Mouse (Mus musculus): Measurements from ENCODE around the gene Nup54. TPM values are rescaled to one million over a fixed set of nuclear protein-coding genes. Genes with fewer than 3 reads are reported as not detected.
A peak's percentile ranks its signal among the peaks of the same experiment; 100 is the strongest.

Gene Nup54
- polyA plus RNA-seq, 1 experiment from 2014 or later = 31.2 TPM

DNA sequence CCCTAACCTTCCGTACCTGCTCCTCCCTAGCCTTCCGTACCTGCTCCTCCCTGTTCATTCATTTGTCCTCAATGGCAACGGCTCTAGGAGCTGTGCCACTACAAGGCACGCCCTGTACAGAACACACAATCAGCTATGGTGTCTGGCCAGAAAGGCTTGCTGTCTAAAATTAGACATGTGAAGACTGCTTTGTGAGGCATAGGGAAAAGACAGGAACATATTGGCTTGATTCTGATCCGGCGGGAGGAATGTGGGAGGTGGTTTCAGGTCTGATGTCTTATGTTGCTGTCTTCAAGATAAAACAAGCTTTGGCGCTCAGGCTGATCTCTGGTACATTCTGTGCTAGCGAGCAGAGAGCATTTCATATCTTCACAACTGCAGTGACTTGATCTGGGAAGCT is 44.4 kb downstream of the Nup54 start:
- no peak for ATAC-seq (replicated peaks; ENCODE audit: insufficient number of reproducible peaks, insufficient read depth, low FRiP score, low read depth)
- H3K4me3 ChIP-seq = 0 out of 2 replicates have a peak overlapping the region, but pooled peaks have one; percentile 1
- no peaks in the 10 kb centered on the region for H3K9me3 ChIP-seq (replicated peaks)
- H3K36me3 ChIP-seq = no peaks in the 10 kb centered on the region
- peak overlapping the region; percentile 42 for H3K4me2 ChIP-seq
- peak overlapping the region; percentile 83 for H3K27ac ChIP-seq
- H3K27me3 ChIP-seq = peaks cover 19% of the 10 kb centered on the region; the same call in 1 of the 2 replicates
- H3K9ac ChIP-seq = no peak overlapping the region
- peaks cover 64% of the 10 kb centered on the region for H3K4me1 ChIP-seq (replicated peaks)
- 29% methylated on average over 8 of the region's 8 CpGs for WGBS

DNA sequence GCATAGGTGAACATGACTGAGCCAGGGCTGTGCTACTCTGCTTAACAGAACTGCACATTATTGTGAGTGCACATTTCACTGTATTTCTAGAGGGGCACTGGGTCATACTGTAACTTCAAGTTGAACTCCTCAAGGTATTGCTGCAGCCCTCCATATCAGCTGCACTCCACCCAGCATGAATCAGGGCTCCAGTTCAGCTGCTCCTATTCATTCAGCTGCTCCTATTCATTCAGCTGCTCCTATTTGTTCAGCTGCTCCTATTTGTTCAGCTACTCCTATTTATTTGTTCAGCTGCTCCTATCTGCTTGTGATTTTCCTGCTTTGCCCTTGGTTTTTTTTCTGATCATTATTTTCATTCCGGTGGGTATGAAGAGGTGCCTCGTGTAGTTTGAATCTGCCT is 45.0 kb downstream of the Nup54 start:
- Histone ChIP-seq H3K27ac (peak overlapping the region; percentile 83; the same call in 1 of the 2 replicates), H3K4me3 (no peak overlapping the region), H3K27me3 (peaks cover 19% of the 10 kb centered on the region; the same call in 1 of the 2 replicates), H3K9ac (no peak overlapping the region), H3K9me3 (replicated peaks) (no peaks in the 10 kb centered on the region), H3K36me3 (no peaks in the 10 kb centered on the region), H3K4me1 (replicated peaks) (peaks cover 64% of the 10 kb centered on the region), H3K4me2 (peak overlapping the region; percentile 42)
- ATAC-seq (replicated peaks; ENCODE audit: insufficient number of reproducible peaks, insufficient read depth, low FRiP score, low read depth) = no peak
- 67% methylated on average over 2 of the region's 2 CpGs for WGBS

DNA sequence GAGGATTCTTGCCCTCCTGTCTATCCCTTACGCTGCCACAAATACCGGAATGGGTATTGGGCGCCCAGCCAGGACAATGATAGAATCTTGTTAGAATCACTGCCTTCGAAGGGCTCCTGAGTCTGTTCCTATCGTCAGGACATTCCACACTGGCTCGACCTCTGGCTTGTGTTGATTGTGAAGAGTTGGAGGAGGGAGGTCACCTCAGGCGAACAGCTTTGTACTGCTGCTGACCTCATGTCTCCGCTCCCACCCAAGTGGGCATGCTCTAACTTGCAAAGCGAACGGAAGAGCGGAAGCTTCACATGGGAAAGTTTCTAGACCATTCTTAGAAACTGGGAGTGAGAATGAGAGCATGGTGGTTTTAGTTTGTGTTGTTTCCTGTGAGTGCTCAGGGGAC is 47.6 kb downstream of the Nup54 start:
- H3K4me2 ChIP-seq = peak overlapping the region; percentile 59
- H3K4me3 ChIP-seq = peak overlapping the region; percentile 24

DNA sequence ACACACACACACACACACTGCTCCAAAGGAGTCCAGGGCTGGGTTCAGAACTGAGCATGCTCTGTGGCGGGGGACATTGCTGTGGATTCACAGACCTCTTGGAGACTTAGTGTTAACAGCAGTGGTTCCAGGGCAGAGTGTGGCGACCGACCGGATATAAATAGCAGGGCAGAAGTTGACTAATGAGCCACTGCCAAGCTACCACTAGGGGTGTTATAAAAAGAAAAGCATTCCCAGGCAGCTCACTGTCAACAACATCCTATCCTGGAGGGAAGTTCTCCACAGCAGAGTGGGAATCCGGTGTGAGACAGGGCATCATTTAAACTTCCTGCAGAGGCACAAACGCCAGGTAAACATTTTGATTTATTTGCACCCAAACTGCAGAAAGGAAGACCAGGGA is 48.4 kb downstream of the Nup54 start:
- Histone ChIP-seq H3K4me3 (peak overlapping the region; percentile 24), H3K9ac (no peak overlapping the region), H3K27me3 (peaks cover 8% of the 10 kb centered on the region; the same call in 1 of the 2 replicates), H3K36me3 (no peaks in the 10 kb centered on the region), H3K27ac (peak overlapping the region; percentile 87), H3K4me1 (replicated peaks) (peaks cover 52% of the 10 kb centered on the region), H3K4me2 (peak overlapping the region; percentile 59), H3K9me3 (replicated peaks) (no peaks in the 10 kb centered on the region)
- 16% methylated on average over 6 of the region's 6 CpGs for WGBS
- peak; percentile 79 for ATAC-seq (replicated peaks; ENCODE audit: insufficient number of reproducible peaks, insufficient read depth, low FRiP score, low read depth)

More for the DNA sequence above, 47.6 kb downstream of the Nup54 start:
- 19% methylated on average over 11 of the region's 11 CpGs for WGBS
- Histone ChIP-seq H3K27me3 (peaks cover 15% of the 10 kb centered on the region; the same call in 1 of the 2 replicates), H3K4me1 (replicated peaks) (peaks cover 59% of the 10 kb centered on the region), H3K9me3 (replicated peaks) (no peaks in the 10 kb centered on the region), H3K27ac (peak overlapping the region; percentile 87), H3K9ac (0 out of 2 replicates have a peak overlapping the region, but pooled peaks have one; percentile 14), H3K36me3 (no peaks in the 10 kb centered on the region)
- peak; percentile 65 for ATAC-seq (replicated peaks; ENCODE audit: insufficient number of reproducible peaks, insufficient read depth, low FRiP score, low read depth)

DNA sequence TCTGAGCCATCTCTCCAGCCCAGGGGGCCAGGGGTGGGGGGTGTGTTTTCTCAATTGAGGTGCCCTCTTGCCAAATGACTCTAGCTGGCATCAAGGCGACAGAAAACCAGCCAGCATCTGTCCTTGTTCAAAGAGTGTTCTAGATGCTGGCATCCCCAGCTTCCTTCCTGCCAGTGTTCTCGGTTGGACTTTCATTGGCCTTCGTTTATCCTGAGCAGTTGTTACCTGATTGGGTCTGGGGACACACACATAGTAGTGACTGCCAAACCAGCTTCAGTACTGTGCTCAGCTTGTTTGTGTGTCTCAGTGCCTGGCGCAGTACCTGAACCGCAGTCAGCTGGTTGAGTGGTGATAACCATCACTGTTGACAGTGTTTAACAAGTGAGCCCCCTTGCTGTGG is 48.9 kb downstream of the Nup54 start:
- 0 out of 2 replicates have a peak, but pooled peaks cover 3% of the 10 kb centered on the region for H3K27me3 ChIP-seq
- H3K4me3 ChIP-seq = no peak overlapping the region
- H3K9ac ChIP-seq = no peak overlapping the region
- no peaks in the 10 kb centered on the region for H3K9me3 ChIP-seq (replicated peaks)
- no peaks in the 10 kb centered on the region for H3K36me3 ChIP-seq
- peaks cover 46% of the 10 kb centered on the region for H3K4me1 ChIP-seq (replicated peaks)
- H3K4me2 ChIP-seq = no peak overlapping the region
- 72% methylated on average over 5 of the region's 5 CpGs for WGBS
- H3K27ac ChIP-seq = peak overlapping the region; percentile 87
- peak; percentile 11; the same call in 1 of the 2 replicates for ATAC-seq (replicated peaks; ENCODE audit: insufficient number of reproducible peaks, insufficient read depth, low FRiP score, low read depth)

DNA sequence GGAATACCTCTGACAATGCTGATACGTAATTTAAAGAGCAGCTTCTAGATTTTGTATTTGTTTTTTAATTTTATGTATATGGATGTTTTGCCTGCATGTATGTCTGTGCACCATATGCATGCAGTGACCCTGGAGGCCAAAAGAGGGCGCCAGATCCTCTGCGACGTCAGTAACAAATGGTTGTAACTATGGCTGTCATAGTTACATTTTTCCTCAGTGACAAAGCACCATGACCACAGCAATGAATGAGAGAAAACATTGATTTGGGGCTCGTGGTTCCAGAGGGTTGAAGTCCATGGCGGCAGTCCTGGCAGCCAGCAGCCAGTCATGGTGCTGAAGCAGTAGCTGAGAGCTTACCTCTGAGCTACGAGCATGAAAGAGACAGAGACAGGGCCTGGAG is 50.2 kb downstream of the Nup54 start:
- no peak overlapping the region for H3K4me3 ChIP-seq
- WGBS = 61% methylated on average over 7 of the region's 7 CpGs

DNA sequence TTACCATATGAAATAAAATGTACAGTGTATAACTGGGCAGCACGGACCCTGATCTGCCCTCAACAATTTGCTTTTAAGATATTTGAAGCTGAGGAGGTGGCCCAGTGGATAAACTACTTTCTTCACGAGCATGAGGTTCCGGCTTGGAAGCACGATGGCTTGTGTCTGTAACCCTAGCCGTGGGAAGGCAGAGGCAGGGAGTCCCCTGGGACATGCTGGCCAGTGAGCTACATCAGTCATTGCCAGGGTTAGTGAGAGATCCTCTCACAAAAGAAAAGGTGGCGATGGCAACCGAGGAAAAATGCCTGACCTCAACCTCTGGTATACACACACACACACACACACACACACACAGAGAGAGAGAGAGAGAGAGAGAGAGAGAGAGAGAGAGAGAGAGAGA is 51.3 kb downstream of the Nup54 start:
- 48% methylated on average over 7 of the region's 7 CpGs for WGBS
- no peaks in the 10 kb centered on the region for H3K36me3 ChIP-seq
- H3K9me3 ChIP-seq (replicated peaks) = no peaks in the 10 kb centered on the region
- no peak overlapping the region for H3K9ac ChIP-seq
- ATAC-seq (replicated peaks; ENCODE audit: insufficient number of reproducible peaks, insufficient read depth, low FRiP score, low read depth) = no peak
- H3K4me2 ChIP-seq = no peak overlapping the region
- peaks cover 25% of the 10 kb centered on the region for H3K4me1 ChIP-seq (replicated peaks)
- no peaks in the 10 kb centered on the region for H3K27me3 ChIP-seq
- H3K4me3 ChIP-seq = no peak overlapping the region
- H3K27ac ChIP-seq = no peak overlapping the region

More for the DNA sequence above, 50.2 kb downstream of the Nup54 start:
- Histone ChIP-seq H3K4me2 (no peak overlapping the region), H3K4me1 (replicated peaks) (peaks cover 34% of the 10 kb centered on the region), H3K27me3 (0 out of 2 replicates have a peak, but pooled peaks cover 3% of the 10 kb centered on the region), H3K9me3 (replicated peaks) (no peaks in the 10 kb centered on the region), H3K9ac (no peak overlapping the region), H3K36me3 (no peaks in the 10 kb centered on the region), H3K27ac (no peak overlapping the region)
- no peak for ATAC-seq (replicated peaks; ENCODE audit: insufficient number of reproducible peaks, insufficient read depth, low FRiP score, low read depth)

DNA sequence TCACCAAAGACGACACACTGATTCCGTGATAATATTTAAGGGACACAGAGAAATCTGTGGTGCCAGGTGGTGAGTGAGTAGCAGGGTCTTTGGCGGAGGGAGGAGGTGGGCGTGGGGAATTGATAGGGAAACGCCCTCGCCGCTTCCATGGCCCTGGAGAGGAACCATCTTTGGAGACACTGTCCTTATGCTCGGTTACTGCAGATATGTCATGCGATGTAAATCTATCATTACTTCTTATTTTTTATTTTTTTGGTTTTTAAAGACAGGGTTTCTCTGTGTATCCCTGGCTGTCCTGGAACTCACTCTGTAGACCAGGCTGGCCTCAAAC is 52.7 kb downstream of the Nup54 start:
- 57% methylated on average over 9 of the region's 9 CpGs for WGBS
- Histone ChIP-seq H3K27ac (no peak overlapping the region), H3K4me1 (replicated peaks) (peaks cover 15% of the 10 kb centered on the region), H3K9me3 (replicated peaks) (no peaks in the 10 kb centered on the region), H3K9ac (no peak overlapping the region), H3K4me2 (no peak overlapping the region), H3K36me3 (no peaks in the 10 kb centered on the region), H3K4me3 (no peak overlapping the region), H3K27me3 (no peaks in the 10 kb centered on the region)
- ATAC-seq (replicated peaks; ENCODE audit: insufficient number of reproducible peaks, insufficient read depth, low FRiP score, low read depth) = no peak

DNA sequence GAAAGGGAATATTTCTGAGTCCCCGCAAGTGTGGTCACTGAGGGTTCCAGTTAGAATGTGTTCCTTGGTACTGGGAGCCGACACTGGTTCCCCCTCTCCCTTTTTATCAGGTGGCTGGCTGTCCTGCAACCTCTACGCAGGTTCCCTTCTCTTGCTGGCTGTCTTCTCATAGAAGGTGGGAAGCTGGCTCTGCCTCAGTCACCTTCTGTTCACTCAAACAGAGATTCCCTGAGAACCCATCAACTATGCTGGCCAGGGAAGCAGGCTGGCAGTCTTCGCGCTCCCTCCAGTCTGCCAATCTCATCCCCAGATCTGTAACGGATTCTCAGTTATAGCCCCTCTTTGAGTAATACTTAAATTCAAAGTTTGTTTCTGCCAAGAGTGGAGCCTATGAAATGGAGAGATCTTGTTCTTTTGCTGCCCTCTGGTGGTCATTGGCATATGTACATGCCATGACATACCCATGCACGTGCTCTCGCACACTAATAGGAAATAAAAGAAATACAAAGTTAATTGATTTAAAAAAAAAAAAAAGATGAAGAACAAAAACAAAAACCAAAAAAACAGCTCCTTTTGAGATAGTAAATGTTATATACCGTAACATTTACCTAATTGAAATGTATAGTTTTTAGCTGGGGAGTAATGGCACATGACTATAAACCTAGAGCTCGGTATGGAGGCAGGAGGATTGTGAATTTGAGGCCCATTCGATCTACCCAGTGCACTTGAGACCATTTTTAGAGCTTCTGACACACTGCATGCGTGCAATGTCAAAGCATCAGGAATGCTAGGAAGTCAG is 53.3 kb downstream of the Nup54 start:
- Histone ChIP-seq H3K9ac (no peak overlapping the region), H3K27me3 (no peaks in the 10 kb centered on the region), H3K36me3 (no peaks in the 10 kb centered on the region), H3K9me3 (replicated peaks) (no peaks in the 10 kb centered on the region), H3K4me1 (replicated peaks) (peaks cover 15% of the 10 kb centered on the region), H3K4me2 (no peak overlapping the region), H3K4me3 (no peak overlapping the region), H3K27ac (no peak overlapping the region)
- ATAC-seq (replicated peaks; ENCODE audit: insufficient number of reproducible peaks, insufficient read depth, low FRiP score, low read depth) = no peak
- 29% methylated on average over 12 of the region's 12 CpGs for WGBS

DNA sequence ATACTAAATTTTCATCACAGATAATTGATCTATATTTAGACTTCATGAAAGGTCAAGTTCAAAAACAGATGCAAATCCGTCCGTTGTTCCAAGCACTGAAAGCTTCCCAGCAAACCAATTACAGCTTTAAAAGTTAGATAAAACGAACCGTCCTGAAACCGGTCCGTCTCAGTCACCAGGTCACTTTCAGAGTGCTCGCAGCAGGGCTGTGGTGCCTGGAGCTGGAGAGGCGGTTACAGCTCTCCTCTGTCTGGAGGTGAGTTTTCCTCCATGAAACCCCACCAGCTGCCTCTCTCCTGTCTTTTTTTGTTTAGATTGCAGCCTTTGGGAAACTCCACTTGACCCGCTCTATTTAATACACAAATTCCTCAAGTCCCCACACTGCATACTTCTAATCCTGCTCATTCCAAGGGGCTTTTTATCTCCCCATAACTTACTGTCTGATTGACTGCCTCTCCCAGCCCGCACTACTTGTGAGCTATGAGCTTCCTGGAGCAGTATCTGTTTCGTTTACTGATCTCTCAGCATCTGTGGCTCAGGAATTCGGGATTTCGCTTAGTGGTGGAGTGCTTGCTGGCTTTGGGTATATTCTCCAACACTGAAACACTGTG is 58.1 kb downstream of the Nup54 start:
- Histone ChIP-seq H3K27me3 (no peaks in the 10 kb centered on the region), H3K4me3 (no peak overlapping the region), H3K9me3 (replicated peaks) (no peaks in the 10 kb centered on the region), H3K4me2 (peak overlapping the region; percentile 42), H3K36me3 (no peaks in the 10 kb centered on the region), H3K27ac (no peak overlapping the region), H3K4me1 (replicated peaks) (peaks cover 18% of the 10 kb centered on the region), H3K9ac (no peak overlapping the region)
- no peak for ATAC-seq (replicated peaks; ENCODE audit: insufficient number of reproducible peaks, insufficient read depth, low FRiP score, low read depth)
- WGBS = 19% methylated on average over 13 of the region's 13 CpGs

DNA sequence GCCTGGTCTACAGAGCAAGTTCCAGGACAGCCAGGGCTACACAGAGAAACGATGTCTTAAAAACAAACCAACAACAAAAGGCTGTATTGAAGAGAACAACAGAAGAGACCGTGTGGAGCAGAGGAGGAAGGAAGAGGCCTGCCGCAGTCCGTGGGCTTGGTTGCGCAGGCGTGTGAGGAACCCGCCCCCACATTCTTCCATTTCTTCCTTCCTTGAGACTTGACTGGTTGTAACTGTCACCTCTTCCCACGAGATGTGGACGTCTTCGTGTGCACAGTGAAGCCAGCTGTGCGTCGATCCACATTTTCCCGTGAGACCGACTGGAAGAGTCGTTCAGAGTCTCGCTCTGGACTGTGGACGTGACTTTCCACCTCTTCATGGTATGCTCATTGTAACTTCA is 59.7 kb downstream of the Nup54 start:
- Histone ChIP-seq H3K4me3 (no peak overlapping the region), H3K27ac (peak overlapping the region; percentile 22; the same call in 1 of the 2 replicates), H3K36me3 (no peaks in the 10 kb centered on the region), H3K9ac (no peak overlapping the region), H3K4me2 (peak overlapping the region; percentile 13; the same call in 1 of the 2 replicates), H3K9me3 (replicated peaks) (no peaks in the 10 kb centered on the region), H3K4me1 (replicated peaks) (peaks cover 18% of the 10 kb centered on the region), H3K27me3 (no peaks in the 10 kb centered on the region)
- ATAC-seq (replicated peaks; ENCODE audit: insufficient number of reproducible peaks, insufficient read depth, low FRiP score, low read depth) = 0 out of 2 replicates have a peak, but pooled peaks have one; percentile 14
- WGBS = 68% methylated on average over 17 of the region's 17 CpGs
